Mouse (Mus musculus): ENCODE data around the gene Sv2c. TPM values are rescaled to one million over a fixed set of nuclear protein-coding genes. Genes with fewer than 3 reads are reported as not detected.

Gene Sv2c
- polyA plus RNA-seq, 1 experiment, result 12.0 TPM

DNA sequence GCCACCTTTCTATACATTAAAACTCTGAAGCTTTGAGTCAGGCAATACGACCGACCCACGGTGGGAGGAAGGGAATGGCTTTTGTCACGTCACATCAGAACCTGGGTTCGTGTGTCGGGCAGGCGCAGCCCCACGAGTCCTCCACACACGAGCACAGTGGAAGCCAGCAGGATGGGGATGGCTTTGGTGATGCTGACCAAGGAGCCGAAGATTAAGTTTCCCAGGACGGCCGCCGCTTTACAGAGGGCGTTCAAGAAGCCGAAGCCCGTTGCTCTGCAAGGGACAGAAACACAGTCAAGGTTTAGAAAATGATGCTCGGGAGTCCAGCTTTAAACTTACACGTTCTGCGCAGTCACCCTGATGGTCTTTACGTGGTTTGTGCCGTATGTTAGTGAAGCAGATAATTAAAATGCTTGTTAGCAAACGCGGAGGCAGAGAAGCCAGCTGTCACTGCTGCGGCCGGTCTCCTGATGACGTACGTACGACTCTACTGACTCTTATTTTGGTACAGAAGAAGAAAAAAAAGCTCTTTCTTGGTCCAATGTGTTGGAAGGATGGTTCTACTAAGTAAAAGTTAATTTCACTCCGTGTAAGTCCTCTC is 171.1 kb downstream of the Sv2c start:
- Histone ChIP-seq H3K4me1 (ENCODE audit: control insufficient read depth, insufficient read depth, low read length) (peaks cover 3% of the 10 kb centered on the region; the same call in 1 of the 2 replicates), H3K27ac (ENCODE audit: insufficient read depth, low read length) (0 out of 2 replicates have a peak overlapping the region, but pooled peaks have one; percentile 48), H3K4me3 (ENCODE audit: insufficient read depth, low read length) (peak overlapping the region; percentile 43)
- TF ChIP-seq CTCF (IDR thresholded peaks at IDR 0.05; ENCODE audit: extremely low read depth, insufficient read depth, low read length), result no peak
- 0 out of 2 replicates have a peak, but pooled peaks have one; percentile 19 for TF ChIP-seq POLR2A (IDR thresholded peaks at IDR 0.05; ENCODE audit: extremely low read depth, insufficient read depth, low read length)

DNA sequence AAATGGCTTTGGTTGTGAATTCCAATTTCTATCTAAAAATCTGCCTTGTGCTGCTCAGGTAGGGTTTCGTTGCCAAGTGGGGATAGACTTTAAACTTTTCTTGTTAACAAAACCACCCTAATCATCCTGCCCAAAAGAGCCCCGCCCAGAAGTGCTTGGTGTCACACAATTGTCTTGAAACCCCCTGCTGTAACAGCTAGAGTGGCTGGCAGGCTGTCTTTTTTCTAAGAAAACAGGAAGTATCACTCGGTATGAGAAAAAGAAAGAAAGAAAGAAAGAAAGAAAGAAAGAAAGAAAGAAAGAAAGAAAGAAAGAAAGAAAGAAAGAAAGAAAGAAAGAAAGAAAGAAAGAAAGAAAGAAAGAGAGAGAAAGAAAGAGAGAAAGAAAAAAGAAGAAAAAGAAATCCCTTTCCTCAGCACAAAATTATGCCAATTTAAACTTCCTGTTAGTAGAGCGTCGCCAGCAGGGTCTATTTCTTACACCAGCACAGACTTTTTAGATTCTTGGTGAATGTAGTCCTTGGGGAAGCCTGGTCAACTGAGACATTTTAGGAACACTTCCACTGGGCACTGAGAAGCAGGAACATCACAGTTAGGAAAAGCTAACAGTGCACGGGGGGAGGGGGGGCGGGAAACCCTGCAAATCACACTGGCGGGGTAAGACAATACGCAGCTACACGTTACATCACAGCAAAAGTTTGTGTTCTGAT is 171.7 kb downstream of the Sv2c start:
- Histone ChIP-seq H3K4me1 (ENCODE audit: control insufficient read depth, insufficient read depth, low read length) (peaks cover 3% of the 10 kb centered on the region; the same call in 1 of the 2 replicates), H3K4me3 (ENCODE audit: insufficient read depth, low read length) (peak overlapping the region; percentile 43), H3K27ac (ENCODE audit: insufficient read depth, low read length) (no peak overlapping the region)
- TF ChIP-seq POLR2A (IDR thresholded peaks at IDR 0.05; ENCODE audit: extremely low read depth, insufficient read depth, low read length) (no peak), CTCF (IDR thresholded peaks at IDR 0.05; ENCODE audit: extremely low read depth, insufficient read depth, low read length) (no peak)

DNA sequence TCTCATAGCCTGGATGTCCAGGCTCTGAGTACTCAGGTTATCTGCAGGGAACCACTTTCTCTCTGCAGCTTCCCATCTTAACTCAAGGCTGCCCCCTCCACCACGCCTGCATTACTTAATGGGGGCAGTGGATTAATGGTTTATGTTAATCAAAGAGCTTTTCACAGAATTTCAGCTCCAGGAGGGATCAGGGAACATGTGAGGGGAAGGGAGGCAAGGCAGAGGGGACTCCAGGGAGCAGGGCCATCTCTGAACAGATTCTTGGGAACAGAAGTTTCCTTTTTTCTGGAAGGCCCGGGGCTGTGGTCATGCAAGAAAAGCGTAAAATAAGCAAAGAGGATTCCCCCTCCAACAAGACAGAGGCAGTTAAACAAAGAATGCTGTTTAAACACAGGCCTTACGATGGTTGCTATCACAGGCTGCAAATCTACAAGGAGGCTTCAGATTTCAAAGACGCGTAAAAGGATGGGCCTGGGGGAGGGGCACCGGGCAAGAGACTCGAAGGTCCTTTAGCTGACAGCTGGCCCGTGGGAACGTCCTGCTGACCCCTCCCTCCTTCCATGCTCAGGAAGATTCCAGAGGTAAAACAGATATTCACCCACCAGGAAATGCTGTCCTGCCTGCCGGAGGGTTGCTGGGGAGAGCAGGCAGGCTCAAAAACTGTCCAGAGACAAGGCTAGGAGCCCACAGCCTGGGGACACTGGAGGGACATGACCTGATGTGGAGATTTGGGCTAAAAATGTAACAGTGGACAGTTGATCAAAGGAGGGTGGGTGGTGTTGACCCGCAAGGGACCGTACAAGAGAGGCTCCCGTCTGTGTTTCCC is 172.5 kb downstream of the Sv2c start:
- TF ChIP-seq CTCF (IDR thresholded peaks at IDR 0.05; ENCODE audit: extremely low read depth, insufficient read depth, low read length), result no peak
- TF ChIP-seq POLR2A (IDR thresholded peaks at IDR 0.05; ENCODE audit: extremely low read depth, insufficient read depth, low read length), result no peak
- H3K4me3 ChIP-seq (ENCODE audit: insufficient read depth, low read length), result no peak overlapping the region
- peaks cover 3% of the 10 kb centered on the region; the same call in 1 of the 2 replicates for H3K4me1 ChIP-seq (ENCODE audit: control insufficient read depth, insufficient read depth, low read length)
- no peak overlapping the region for H3K27ac ChIP-seq (ENCODE audit: insufficient read depth, low read length)

DNA sequence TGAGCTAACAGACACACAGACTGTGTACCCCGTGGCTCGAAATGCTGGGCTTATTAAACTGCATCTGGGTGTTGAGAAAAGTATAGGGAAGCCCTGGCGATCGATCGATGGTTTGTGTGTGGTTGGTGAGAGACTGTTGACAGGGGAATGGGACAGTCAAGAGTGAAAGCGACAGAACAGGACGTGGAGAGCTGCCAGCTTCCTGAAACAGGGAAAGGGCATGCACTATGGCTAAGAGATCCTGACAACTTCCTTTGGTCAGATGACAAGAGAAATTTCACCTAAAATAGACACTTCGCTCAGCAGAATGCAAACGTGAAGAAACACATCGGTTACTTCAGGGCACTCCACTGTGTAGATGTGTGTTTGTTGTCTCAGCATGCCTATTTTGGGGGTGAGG is 175.2 kb downstream of the Sv2c start:
- no peak overlapping the region for H3K4me3 ChIP-seq (ENCODE audit: insufficient read depth, low read length)
- no peak overlapping the region for H3K27ac ChIP-seq (ENCODE audit: insufficient read depth, low read length)
- H3K4me1 ChIP-seq (ENCODE audit: control insufficient read depth, insufficient read depth, low read length), result peaks cover 3% of the 10 kb centered on the region; the same call in 1 of the 2 replicates
- TF ChIP-seq CTCF (IDR thresholded peaks at IDR 0.05; ENCODE audit: extremely low read depth, insufficient read depth, low read length), result no peak
- TF ChIP-seq POLR2A (IDR thresholded peaks at IDR 0.05; ENCODE audit: extremely low read depth, insufficient read depth, low read length), result no peak

DNA sequence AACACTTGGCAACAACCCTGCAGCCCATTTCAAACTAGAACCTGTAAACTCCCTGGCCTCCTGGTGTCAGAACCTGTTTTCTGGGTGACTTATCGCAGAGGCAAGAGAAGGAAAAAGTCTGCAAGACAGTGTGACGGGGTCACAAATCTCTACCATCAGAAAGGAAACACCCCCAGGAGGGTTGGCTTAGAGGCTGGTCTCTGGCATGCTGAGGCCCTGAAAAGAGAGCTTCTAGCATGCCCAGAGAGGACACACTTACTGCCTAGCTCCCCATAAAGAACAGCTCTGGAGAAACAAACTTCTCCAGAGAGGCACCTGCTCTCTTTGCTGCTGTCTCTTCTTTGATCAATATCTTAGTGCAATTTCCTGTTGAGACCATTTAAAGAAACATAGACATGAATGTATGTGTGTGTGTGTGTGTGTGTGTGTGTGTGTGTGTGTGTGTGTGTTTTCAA is 176.0 kb downstream of the Sv2c start:
- Histone ChIP-seq H3K27ac (ENCODE audit: insufficient read depth, low read length) (no peak overlapping the region), H3K4me3 (ENCODE audit: insufficient read depth, low read length) (no peak overlapping the region), H3K4me1 (ENCODE audit: control insufficient read depth, insufficient read depth, low read length) (peaks cover 2% of the 10 kb centered on the region; the same call in 1 of the 2 replicates)
- TF ChIP-seq POLR2A (IDR thresholded peaks at IDR 0.05; ENCODE audit: extremely low read depth, insufficient read depth, low read length), result no peak

DNA sequence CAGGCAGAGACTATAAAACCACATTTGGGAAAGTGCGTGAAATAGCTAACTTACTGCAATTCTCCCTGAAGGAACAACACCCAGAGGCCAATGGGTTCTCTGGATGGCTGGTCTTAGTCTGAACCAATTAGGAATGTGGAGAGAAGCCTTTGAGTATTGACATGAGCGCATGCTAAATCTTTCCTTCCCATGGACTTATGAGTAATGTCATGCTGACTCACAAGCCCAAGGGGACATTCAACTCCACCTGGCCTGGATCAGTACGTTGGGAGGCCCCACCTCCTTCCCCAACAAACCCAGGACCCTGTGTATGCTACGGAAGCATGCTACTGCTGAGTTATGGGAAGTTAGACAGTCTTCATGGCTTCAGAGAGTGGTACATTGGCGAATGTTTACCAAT is 177.2 kb downstream of the Sv2c start:
- H3K4me1 ChIP-seq (ENCODE audit: control insufficient read depth, insufficient read depth, low read length), result no peaks in the 10 kb centered on the region; the same call in 1 of the 2 replicates
- H3K4me3 ChIP-seq (ENCODE audit: insufficient read depth, low read length), result no peak overlapping the region
- TF ChIP-seq POLR2A (IDR thresholded peaks at IDR 0.05; ENCODE audit: extremely low read depth, insufficient read depth, low read length) (no peak), CTCF (IDR thresholded peaks at IDR 0.05; ENCODE audit: extremely low read depth, insufficient read depth, low read length) (no peak)
- H3K27ac ChIP-seq (ENCODE audit: insufficient read depth, low read length), result no peak overlapping the region

DNA sequence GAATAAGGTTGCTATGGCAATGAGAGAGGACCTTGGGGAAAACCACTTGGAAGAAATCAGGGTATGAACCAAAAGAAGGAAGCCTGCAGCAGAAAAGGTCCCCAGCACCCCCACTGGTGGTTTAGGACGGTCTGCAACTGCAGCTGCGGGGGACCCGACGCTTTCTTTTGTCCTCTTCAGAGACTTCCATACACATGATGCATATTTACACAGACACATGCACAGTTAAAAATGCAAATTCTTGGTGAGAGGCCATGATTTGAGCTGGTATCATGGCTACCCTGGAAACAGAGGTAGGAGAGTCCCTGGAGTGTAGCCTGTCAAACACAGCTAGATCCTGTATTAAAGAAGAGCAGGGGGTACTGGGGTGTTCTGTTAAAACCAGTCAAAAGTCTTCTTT is 178.7 kb downstream of the Sv2c start:
- TF ChIP-seq POLR2A (IDR thresholded peaks at IDR 0.05; ENCODE audit: extremely low read depth, insufficient read depth, low read length), result no peak
- no peak for TF ChIP-seq CTCF (IDR thresholded peaks at IDR 0.05; ENCODE audit: extremely low read depth, insufficient read depth, low read length)

DNA sequence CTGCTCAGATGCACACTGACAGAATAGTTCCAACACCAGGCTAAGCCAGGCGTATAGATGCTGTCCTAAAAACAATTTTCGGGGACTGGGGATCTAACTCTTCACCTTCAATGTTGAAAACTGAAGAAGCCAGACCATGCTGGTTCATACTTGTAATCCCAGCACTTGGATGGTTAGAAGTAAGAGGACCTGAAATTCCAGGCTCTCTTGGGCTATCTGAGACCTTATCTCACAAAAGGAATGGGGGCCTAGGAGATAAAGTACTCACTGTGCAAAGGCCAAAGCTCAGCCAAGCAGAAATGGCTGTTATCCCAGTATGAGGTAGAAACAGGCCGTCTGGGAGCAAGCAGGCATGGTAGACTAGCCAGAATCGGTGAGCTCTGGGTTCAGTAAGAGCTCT is 180.1 kb downstream of the Sv2c start:
- H3K27ac ChIP-seq (ENCODE audit: insufficient read depth, low read length), result no peak overlapping the region
- H3K4me3 ChIP-seq (ENCODE audit: insufficient read depth, low read length), result no peak overlapping the region
- TF ChIP-seq CTCF (IDR thresholded peaks at IDR 0.05; ENCODE audit: extremely low read depth, insufficient read depth, low read length), result no peak
- no peak for TF ChIP-seq POLR2A (IDR thresholded peaks at IDR 0.05; ENCODE audit: extremely low read depth, insufficient read depth, low read length)
- no peaks in the 10 kb centered on the region; the same call in 1 of the 2 replicates for H3K4me1 ChIP-seq (ENCODE audit: control insufficient read depth, insufficient read depth, low read length)

More for the DNA sequence above, 178.7 kb downstream of the Sv2c start:
- Histone ChIP-seq H3K4me3 (ENCODE audit: insufficient read depth, low read length) (no peak overlapping the region), H3K4me1 (ENCODE audit: control insufficient read depth, insufficient read depth, low read length) (no peaks in the 10 kb centered on the region; the same call in 1 of the 2 replicates), H3K27ac (ENCODE audit: insufficient read depth, low read length) (no peak overlapping the region)

DNA sequence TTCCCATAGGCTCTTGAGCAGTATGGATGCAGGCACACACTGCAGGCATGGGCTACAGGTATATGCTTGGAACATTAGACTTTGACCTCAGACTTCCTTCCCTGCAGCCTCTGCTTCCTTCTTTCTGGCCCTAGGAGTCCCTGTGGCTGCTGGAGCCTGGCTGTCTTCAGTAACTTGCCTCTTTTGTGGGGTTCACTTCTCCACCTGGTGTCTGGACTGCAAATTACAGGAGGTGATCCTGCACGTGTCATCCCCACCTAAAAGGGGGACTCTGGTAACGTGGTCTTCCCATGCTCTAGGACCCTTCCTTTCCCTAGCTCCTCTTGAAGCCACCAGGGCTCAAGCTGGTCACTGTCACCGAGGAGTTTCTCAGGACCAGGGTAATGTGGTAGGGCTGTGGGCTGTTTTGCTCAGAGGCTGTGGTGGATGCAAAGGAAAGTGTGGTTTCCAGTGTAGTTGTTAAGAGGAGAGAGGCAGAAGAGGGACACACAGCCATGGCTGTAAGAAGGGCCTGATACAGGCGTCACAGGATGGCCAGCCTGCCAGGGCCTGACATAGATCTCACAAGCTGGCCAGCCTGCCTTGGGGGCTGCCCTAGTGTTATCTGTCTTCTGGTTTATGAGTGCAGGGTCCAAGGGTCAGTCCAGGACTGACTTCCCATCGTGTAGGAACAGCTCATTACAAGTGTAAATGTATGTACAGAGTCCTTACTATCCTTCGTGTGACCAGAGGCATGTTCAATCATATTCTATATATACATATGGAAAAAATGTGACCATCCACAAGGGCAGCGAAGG is 181.1 kb downstream of the Sv2c start:
- TF ChIP-seq CTCF (IDR thresholded peaks at IDR 0.05; ENCODE audit: extremely low read depth, insufficient read depth, low read length), result peak; percentile 58
- no peak for TF ChIP-seq POLR2A (IDR thresholded peaks at IDR 0.05; ENCODE audit: extremely low read depth, insufficient read depth, low read length)
- Histone ChIP-seq H3K27ac (ENCODE audit: insufficient read depth, low read length) (no peak overlapping the region), H3K4me3 (ENCODE audit: insufficient read depth, low read length) (no peak overlapping the region), H3K4me1 (ENCODE audit: control insufficient read depth, insufficient read depth, low read length) (no peaks in the 10 kb centered on the region)

Measured in cortical plate, adult 2 months (tissue).